Mouse (Mus musculus) E14TG2a.4 (cell line): ENCODE measurements around the gene Atxn7.

Experiments
- H3K27me3 ChIP-seq: 2 replicates; pipeline ENCODE4 v1.6.1; 2014; ENCODE audit warnings: low read length, control low read depth; ENCODE audit not compliant: insufficient read depth
- H3K36me3 ChIP-seq: 2 replicates; pipeline ENCODE4 v1.6.1; 2014; ENCODE audit warnings: low read length, control low read depth; ENCODE audit not compliant: insufficient read depth
- H3K4me1 ChIP-seq: replicated peaks from 2 replicates; pipeline ENCODE4 v1.6.1; 2014; ENCODE audit warnings: low read depth, low read length, control low read depth
- H3K4me3 ChIP-seq: replicated peaks from 2 replicates; pipeline ENCODE4 v1.5.1; 2014; ENCODE audit warnings: mild to moderate bottlenecking, low read length
- H3K9me3 ChIP-seq: 2 replicates; pipeline ENCODE4 v1.6.1; 2014; ENCODE audit warnings: low read length, control low read depth
- CTCF ChIP-seq: conservative IDR thresholded peaks from 2 replicates; pipeline ENCODE4 v1.5.1; 2014; ENCODE audit warnings: low read length
- NANOG ChIP-seq: IDR thresholded peaks from 2 replicates; pipeline ENCODE4 v1.6.1; 2014; ENCODE audit warnings: borderline replicate concordance, low read length, mixed read lengths
- POU5F1 ChIP-seq: IDR thresholded peaks from 2 replicates; pipeline ENCODE4 v1.6.1; 2014; ENCODE audit warnings: low read length, borderline replicate concordance

The Atxn7 gene

DNA sequence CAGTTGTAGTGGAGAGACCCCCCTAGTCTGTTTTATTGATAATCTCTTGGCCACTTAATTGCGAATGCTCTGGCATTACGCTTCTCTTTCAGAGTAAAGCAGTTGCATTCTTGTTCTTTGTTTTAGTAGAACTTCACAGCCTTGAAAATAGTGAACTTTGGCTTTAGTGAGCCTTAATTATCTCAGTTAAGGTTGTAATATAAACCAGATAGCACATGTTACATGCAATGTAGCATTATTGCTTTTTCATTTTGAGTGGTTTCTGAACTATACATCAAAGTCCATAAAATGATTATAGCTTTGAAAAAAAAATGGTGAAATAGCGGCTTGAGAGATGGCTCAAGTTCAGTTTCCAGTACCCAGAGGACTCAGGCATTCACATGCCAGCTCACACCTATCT, 9.3 kb downstream of the Atxn7 start:
- no peak overlapping the region for H3K4me3 ChIP-seq
- H3K27me3 ChIP-seq = no peaks in the 10 kb centered on the region
- TF ChIP-seq POU5F1 (no peak), NANOG (no peak), CTCF (no peak)
- H3K9me3 ChIP-seq = peaks cover 19% of the 10 kb centered on the region
- no peaks in the 10 kb centered on the region for H3K36me3 ChIP-seq
- no peaks in the 10 kb centered on the region for H3K4me1 ChIP-seq

DNA sequence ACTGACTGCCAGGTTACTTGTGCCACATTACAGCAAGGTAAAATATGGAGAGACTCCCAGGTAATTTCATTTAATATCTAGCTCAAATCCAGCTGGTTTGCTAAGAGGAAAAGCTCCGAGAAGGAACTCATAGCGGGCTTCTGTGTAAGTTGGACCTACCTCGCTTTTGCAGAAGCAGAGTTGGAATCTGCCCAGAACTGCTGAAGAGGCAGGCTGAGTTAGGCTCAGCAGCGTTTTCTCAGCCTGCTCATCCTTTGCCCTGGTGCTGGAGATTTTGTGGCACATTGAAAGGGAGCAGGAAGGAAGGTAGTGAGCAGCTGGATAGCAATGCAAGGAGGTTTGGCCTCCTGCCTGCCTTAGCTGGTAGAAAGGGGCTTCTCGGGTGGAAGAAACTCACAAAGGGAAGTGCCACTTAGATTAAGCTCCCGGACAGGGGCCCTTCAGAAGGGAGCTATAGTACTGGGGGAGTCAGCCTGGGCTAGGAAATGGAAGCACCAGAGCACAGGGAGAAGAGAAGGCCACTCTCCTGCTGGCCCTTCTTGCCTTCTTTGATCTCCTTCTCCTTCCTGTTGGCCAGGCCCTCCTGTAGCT, 10.5 kb downstream of the Atxn7 start:
- peaks cover 6% of the 10 kb centered on the region; the same call in 1 of the 2 replicates for H3K9me3 ChIP-seq
- H3K36me3 ChIP-seq = no peaks in the 10 kb centered on the region
- no peaks in the 10 kb centered on the region for H3K4me1 ChIP-seq
- H3K4me3 ChIP-seq = no peak overlapping the region
- TF ChIP-seq NANOG = no peak
- TF ChIP-seq CTCF = no peak
- TF ChIP-seq POU5F1 = no peak
- no peaks in the 10 kb centered on the region for H3K27me3 ChIP-seq

DNA sequence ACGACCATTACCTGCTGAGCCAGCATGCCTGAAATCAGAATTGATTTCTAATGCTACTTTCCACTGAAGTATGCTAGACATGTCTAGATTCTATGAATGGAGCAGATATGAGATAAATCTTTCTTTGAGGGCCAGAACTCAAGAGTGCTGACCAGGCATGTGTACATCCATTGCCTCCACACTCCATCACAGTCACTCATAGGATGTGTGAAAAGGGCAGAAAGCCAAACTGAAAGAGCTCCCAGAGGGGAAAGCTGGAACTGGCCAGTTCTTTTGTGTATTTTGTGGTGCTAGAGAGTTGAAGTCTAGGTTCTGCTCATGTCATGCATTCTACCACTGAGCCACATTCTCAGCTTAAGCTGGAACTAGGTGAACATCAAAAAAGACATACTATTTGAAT, 16.3 kb downstream of the Atxn7 start:
- Histone ChIP-seq H3K9me3 (peaks cover 12% of the 10 kb centered on the region; the same call in 1 of the 2 replicates), H3K27me3 (no peaks in the 10 kb centered on the region), H3K36me3 (no peaks in the 10 kb centered on the region), H3K4me3 (no peak overlapping the region), H3K4me1 (no peaks in the 10 kb centered on the region)
- no peak for TF ChIP-seq CTCF
- no peak for TF ChIP-seq NANOG
- no peak for TF ChIP-seq POU5F1

DNA sequence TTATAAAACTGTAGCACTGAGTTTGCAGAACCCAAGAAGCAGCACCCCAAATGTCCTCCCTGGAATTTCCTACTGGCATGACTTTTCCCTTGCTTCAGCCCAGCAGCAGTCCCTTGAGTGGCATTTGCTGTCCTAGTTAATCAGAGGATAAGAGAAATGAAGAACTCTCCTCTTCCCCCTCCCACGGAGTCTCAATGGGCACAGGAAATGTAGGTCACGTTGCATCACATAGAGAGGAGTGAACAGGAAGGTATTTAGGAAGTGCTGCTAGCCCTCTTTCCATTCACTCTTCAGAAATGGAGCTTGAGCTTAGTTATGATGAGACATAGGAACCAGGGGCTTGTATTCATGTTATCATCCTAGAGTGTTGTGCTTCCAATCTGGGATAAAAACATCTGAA, 20.0 kb downstream of the Atxn7 start:
- Histone ChIP-seq H3K4me1 (no peaks in the 10 kb centered on the region), H3K36me3 (no peaks in the 10 kb centered on the region), H3K9me3 (peaks cover 12% of the 10 kb centered on the region; the same call in 1 of the 2 replicates), H3K27me3 (no peaks in the 10 kb centered on the region), H3K4me3 (no peak overlapping the region)
- TF ChIP-seq CTCF = no peak
- no peak for TF ChIP-seq NANOG
- TF ChIP-seq POU5F1 = no peak

DNA sequence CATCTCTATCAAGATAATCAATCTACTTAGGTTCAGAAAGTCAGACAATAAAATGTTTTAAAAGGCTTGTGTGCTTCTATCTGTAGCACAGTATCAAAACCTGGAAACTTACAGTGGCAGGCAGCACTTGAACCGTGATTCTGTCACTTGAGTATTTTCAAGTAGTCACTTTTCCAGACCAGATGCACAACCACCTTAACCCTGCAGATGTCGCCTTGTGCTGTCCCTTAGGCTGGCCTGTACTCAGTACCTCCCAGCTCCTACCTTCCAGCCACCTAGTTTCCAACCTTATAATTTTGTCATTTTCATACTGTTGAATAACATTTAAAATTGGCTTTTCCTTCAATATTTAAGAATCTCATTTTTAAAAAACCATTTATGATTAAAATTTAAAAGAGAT, 20.9 kb downstream of the Atxn7 start:
- Histone ChIP-seq H3K4me3 (no peak overlapping the region), H3K4me1 (no peaks in the 10 kb centered on the region), H3K9me3 (peaks cover 12% of the 10 kb centered on the region; the same call in 1 of the 2 replicates), H3K27me3 (no peaks in the 10 kb centered on the region), H3K36me3 (no peaks in the 10 kb centered on the region)
- no peak for TF ChIP-seq POU5F1
- TF ChIP-seq CTCF = no peak
- TF ChIP-seq NANOG = no peak

DNA sequence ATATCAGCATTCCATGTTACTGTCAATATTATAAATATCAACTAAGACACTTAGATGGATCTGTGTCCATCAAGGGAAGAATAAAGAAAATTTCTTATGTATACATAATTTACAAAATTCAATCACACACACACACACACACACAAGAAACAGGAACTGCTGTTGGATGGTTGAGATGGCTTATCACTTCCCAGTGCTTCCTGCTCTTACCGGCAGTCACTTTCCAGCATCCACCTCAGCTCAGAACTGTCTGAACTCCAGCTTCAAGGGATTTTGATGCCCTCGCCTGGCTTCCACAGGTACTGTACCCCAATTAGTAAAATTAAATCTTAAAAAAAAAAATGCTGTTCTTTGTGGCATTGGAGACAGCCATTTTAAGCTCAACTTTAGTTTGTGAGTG, 27.2 kb downstream of the Atxn7 start:
- Histone ChIP-seq H3K4me1 (peaks cover 3% of the 10 kb centered on the region; the same call in 1 of the 2 replicates), H3K9me3 (no peaks in the 10 kb centered on the region), H3K36me3 (no peaks in the 10 kb centered on the region), H3K4me3 (no peak overlapping the region), H3K27me3 (no peaks in the 10 kb centered on the region)
- TF ChIP-seq NANOG (no peak), POU5F1 (no peak), CTCF (no peak)

DNA sequence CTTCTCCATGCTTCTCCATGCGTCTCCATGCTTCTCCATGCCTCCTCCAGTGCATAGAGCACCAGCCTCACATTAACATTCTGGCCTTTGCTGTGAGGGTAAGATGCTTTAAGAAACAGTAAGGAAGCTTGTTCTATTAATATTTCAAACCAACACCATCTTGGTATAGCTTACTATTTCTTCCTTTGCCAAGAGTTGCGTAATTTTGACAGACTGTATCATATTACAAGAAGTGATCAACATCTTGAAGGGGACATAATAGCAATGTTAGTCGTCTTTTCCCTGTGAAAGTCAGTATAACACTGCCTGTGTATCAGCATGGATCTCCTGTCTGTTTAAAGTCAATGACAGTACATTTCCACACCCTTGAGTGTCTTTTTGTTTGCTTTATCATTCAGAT, 29.5 kb downstream of the Atxn7 start:
- no peaks in the 10 kb centered on the region for H3K9me3 ChIP-seq
- H3K4me1 ChIP-seq = peaks cover 3% of the 10 kb centered on the region; the same call in 1 of the 2 replicates
- H3K36me3 ChIP-seq = no peaks in the 10 kb centered on the region
- TF ChIP-seq CTCF = no peak
- no peak for TF ChIP-seq NANOG
- no peak for TF ChIP-seq POU5F1
- H3K4me3 ChIP-seq = no peak overlapping the region
- H3K27me3 ChIP-seq = no peaks in the 10 kb centered on the region

DNA sequence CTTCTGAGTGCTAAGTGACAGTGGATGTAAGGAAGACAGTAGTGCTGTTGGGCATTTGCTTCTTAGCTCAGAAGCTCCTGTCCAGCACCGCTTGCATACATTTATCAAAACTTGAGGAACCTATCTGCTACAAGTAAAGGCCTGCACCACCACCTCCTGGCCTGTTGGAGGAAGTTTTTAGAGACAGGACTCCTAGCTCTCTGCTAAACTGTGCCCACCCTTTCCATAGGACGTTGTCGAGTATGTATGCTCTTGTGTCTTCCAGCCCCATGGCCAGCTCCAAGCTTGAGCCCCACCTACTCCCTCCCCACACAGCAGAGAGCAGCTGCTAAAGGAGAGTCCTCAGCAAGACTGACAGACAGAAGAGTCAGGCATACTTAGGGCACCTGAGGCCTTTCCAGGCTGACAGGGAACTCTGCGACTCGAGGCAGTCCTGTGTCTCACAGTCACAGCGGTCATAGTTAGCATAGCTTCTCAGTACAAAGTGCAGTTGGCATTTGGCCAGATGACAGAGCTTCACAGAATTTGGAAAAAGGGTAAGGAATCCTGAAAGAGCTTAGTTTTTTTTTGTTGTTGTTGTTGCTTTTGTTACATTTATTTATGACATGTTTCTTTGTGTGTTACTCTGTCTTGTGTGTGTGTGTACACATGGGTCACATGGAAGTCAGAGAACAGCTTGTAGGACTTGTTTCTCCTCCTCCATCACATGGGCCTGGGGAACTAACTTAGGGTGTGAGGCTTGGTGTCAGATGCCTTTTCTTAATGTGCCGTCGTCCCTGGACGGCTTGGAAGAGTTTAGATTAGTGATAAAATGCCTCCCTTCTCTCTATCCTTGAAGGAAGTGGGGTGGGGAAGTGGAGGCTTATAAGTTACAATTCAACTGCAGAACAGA, 34.2 kb downstream of the Atxn7 start:
- no peak for TF ChIP-seq NANOG
- TF ChIP-seq POU5F1 = no peak
- no peak for TF ChIP-seq CTCF
- H3K27me3 ChIP-seq = no peaks in the 10 kb centered on the region
- peaks cover 4% of the 10 kb centered on the region; the same call in 1 of the 2 replicates for H3K9me3 ChIP-seq
- no peaks in the 10 kb centered on the region for H3K36me3 ChIP-seq
- peaks cover 3% of the 10 kb centered on the region; the same call in 1 of the 2 replicates for H3K4me1 ChIP-seq
- H3K4me3 ChIP-seq = no peak overlapping the region
